Mouse (Mus musculus) left cerebral cortex, adult 11 months (tissue): ENCODE measurements around the gene Vmn1r230.

Source experiments
- DNase-seq: peaks from one replicate; pipeline ENCODE4 v3.0.0; 2022; ENCODE audit warnings: low spot score

Vmn1r230 gene

GRCm38 (mm10) chr17:20840144-20840543, at the start of gene Vmn1r230:
Vmn1r230 (plus strand) TSS chr17:20840444.
- no peak for DNase-seq

GRCm38 (mm10) chr17:20811255-20811654, 29.0 kb upstream of the Vmn1r230 start, which contains the start of gene Vmn1r229:
Vmn1r229 (plus strand) TSS chr17:20811555.
- DNase-seq = no peak
